Mouse (Mus musculus): ENCODE data around the gene Safb2.
"Not testable (repeated sequence)": the region's sequence is repeated elsewhere in the genome, so short reads cannot be mapped to it uniquely, and the experiment has no call there.

GRCm38 (mm10) chr17:56629800-56630781, 45.7 kb upstream of the Safb2 start:
- TF ChIP-seq CTCF, EP300 (IDR thresholded peaks at IDR 0.05; ENCODE audit: low read depth): not testable (repeated sequence)

Measured in liver, embryonic 14.5 days (tissue).